Mouse (Mus musculus) kidney, adult 11 months (tissue): ENCODE data around the gene Mlx.
A peak's percentile ranks its signal among the peaks of the same experiment; 100 is the strongest.

Source experiments
- DNase-seq: peaks from one replicate; pipeline ENCODE4 v3.0.0; 2022

The Mlx gene

DNA sequence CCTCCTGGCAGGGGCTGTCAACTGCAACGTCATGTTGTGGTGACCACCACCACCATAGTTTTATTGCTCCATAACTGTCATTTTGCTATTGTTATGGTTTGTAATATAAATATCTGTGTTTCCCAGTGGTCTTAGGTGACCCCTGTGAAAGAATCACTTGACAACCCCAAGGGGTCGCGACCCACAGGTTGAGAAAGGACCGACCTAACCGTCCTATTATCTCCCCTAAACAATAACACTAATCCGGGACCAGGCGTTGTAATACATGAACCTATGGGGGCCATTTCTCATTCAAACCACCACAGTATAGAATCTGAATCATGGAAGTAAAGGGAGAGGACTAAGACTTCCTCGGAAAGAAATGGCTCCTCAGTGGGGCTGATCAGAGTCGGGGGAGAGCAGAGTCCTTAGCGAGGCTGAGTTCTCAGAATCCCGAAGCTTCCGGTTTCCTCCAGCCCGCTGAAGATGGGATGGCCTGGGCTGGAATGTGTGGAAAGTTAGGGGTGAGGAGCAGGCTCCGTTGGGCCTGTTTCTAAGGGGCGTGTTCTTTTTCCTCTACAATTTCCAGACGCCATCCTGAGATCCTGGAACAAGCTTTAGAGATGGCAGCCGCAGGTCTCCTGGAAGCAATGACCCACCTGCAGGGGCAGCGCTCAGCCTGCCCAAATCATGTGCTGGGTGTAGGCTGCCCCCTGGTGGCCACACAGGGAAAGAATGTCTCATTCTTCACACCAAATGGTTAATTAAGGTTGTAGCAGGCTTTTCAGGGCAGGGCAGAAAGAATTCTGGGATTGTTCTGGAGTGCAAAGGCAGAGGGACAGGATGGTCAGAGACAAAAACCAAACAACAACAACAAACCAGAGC is 20.3 kb upstream of the Mlx start:
- peak; percentile 87 for DNase-seq

- DNase-seq: peak; percentile 97
Measured at GRCm38 (mm10) chr11:101069391-101070188, 17.5 kb upstream of the Mlx start, which contains the start of gene Naglu. Gene Naglu (plus strand): TSS chr11:101070012.

GRCm38 (mm10) chr11:101070189-101070527 is 16.9 kb upstream of the Mlx start:
- DNase-seq: no peak

- DNase-seq: no peak
Measured at GRCm38 (mm10) chr11:101070987-101071386, 16.1 kb upstream of the Mlx start.

DNA sequence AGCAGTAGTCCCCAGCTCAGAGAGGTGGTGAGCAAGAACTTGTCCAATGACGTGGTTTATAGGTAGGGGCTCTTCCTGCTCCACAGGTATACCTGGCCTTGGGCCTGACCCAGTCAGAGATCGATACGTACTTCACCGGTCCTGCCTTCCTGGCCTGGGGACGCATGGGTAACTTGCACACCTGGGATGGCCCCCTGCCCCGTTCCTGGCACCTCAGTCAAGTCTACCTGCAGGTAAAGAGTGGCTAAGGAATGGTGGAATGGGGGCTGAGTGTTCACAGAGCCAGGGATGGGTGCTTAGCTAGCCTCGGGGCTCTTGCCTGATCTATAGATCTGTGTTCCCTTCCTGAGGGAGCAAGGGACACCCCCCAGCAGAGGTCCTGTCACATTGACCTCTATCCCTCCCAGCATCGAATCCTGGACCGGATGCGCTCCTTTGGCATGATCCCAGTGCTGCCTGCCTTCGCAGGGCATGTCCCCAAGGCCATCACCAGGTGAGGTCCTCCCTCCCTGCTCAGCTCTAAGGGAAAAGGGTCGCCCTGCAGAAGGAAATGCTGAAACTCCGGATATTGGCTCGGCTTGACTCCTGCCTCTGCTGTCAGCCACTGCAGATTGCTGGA is 15.2 kb upstream of the Mlx start:
- DNase-seq: no peak

- DNase-seq: no peak
Measured at GRCm38 (mm10) chr11:101078121-101078520, 9.0 kb upstream of the Mlx start, which contains the start of gene Hsd17b1. Gene Hsd17b1 (plus strand): TSS chr11:101078411.

- no peak for DNase-seq
Measured at GRCm38 (mm10) chr11:101079746-101080145, 7.3 kb upstream of the Mlx start.

GRCm38 (mm10) chr11:101080421-101080820 is 6.7 kb upstream of the Mlx start:
- no peak for DNase-seq

DNA sequence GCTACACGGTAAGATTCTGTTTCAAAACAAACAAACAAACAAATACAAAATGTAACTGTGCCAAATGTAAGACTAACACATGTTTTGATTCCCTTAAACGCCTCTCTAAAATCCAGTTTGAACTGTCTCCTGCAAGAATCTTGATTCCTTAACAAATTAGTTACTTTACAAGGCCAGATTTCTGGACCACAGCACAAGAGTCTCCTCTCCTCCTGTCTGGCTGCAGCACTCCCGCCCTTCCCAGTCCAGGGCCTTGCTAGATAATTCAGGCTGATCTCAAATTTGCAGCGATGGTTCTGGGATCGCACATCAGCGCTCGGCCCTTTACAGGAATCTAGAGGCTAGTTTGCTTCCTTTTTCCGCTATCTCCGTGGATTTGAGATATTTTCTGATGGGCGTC is 5.4 kb upstream of the Mlx start:
- no peak for DNase-seq

GRCm38 (mm10) chr11:101082208-101083082 is 4.6 kb upstream of the Mlx start, which contains the start of gene Coasy:
Gene Coasy (plus strand): TSS chr11:101082565.
- peak; percentile 85 for DNase-seq

GRCm38 (mm10) chr11:101083083-101083697 is 3.9 kb upstream of the Mlx start:
- peak; percentile 72 for DNase-seq

GRCm38 (mm10) chr11:101084246-101084645 is 2.8 kb upstream of the Mlx start:
- no peak for DNase-seq

GRCm38 (mm10) chr11:101084811-101085210 is 2.3 kb upstream of the Mlx start:
- no peak for DNase-seq

- peak; percentile 73 for DNase-seq
Measured at GRCm38 (mm10) chr11:101085617-101086322, 1.3 kb upstream of the Mlx start.

GRCm38 (mm10) chr11:101086323-101086674 is 778 bp upstream of the Mlx start:
- DNase-seq: no peak

DNA sequence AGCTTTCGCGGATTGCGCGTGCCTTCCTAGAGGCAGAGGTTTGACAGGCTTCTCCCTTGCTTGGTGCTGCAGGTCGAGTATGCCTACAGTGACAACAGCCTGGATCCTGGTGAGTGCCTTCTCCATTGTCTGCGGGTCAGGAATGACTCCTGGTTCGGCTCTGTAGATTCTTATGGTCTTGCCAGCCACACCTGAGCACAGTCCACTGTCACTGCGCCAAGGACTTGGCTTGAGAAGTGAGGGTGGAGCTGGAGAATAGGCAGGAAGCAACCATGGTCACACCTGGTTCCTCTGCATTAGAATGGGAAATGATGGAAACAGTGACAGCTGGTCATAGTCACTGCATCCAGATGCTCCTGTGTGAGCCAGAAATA is 592 bp downstream of the Mlx start:
- peak; percentile 62 for DNase-seq

GRCm38 (mm10) chr11:101089931-101090330 is 2.9 kb downstream of the Mlx start:
- no peak for DNase-seq

DNA sequence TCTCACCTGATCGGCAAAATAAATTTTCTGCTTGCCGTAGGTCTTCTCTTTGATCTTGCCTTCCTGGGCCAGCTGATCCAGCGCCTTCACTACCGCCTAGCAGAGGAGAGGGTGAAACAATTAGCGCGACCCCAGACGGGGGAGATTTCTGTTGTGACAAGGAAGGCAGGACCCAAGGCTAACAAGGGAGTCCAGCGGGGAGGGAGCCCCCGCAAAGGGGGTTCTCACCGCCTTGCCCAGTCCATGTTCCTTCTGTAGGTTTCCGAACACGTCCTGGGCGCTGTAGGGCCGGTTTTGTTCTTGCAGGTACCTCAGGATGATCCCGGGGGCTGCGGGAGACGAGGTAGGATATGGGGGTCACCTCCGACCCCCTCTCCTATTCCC is 7.8 kb downstream of the Mlx start:
- no peak for DNase-seq

DNA sequence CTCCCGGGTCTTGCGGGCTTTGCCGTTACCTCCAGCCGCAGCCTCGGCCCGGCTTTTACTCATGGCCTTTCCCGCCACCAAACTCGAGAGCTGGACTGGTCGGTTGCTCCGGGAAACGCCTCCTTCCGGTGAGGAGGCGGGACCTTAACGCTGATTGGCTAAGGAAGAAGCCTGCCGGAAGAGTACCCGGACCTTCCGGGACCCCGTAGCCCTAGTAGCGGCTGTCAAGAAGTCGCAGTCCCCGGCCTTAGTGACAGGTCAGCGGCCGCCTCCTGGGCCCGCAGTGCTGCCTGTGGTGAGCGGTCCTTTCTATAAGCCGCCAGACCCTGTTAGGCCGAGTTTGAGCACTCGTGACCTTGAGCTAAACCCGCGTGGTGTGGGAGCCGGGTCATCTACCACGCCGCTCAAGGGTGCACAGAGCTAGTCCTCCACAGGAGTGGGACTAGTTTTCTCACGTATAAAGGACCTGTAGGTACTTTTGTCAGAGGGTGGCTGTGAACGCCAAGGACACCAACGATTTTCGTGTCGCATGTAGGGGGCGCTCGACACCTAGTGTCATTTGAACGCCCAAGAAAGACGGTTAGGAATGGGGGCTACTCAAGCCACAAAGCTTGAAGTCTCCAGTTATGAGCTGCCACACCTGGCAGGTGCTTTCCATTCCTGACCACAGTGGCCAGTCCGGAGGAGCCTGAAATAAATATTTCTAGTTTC is 8.4 kb downstream of the Mlx start, which contains the start of gene Psmc3ip:
Gene Psmc3ip, minus strand, starts transcription at position 123 of the 711 bp plus-strand sequence.
- DNase-seq: peak; percentile 96

DNA sequence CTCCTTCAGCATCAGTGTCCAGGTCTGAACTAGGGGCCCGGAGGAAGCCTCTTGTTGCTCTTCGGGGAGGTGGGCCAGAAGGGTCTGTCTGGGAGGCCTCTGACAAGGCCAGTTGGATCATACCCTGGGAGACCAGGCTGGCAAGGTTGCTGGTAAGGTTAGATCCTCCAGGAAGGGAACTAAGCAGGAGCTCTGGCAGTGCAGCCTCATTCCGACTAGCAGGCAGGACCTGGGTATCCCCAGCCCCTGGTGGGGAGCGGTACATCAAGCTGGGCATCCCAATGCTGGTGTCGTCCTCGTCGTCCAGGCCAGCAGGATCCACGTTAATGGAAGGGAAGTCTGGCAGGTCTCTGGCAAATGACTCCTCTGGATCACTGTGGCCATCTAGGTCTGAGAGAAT is 11.2 kb downstream of the Mlx start:
- DNase-seq: no peak

DNA sequence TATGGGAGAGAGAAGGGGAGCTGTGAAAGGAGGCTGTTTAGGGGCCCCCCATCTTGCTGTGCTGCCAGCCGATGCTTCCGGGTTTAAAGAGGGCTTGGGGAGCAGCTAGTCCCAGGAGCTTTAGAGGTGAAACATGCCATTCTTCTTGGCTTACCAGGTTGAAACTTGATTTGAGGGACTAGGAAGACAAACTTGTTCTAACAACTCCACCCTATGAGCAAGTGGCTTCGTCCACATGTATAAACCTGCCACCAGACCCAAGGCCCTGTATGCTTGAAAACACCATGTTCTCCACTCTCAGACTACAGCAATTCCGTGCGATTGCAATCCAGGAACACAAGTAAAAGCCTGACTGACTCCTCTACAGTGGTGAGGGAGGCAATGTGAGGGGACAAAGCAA is 15.9 kb downstream of the Mlx start:
- no peak for DNase-seq
